Mouse (Mus musculus) adipocyte (in vitro differentiated cells): ENCODE results near the gene Spef2.

ENCODE experiments used
- DNase-seq: peaks from one replicate; pipeline ENCODE4 v3.0.0-alpha.2; 2016; ENCODE audit warnings: low spot score

Spef2 gene

DNA sequence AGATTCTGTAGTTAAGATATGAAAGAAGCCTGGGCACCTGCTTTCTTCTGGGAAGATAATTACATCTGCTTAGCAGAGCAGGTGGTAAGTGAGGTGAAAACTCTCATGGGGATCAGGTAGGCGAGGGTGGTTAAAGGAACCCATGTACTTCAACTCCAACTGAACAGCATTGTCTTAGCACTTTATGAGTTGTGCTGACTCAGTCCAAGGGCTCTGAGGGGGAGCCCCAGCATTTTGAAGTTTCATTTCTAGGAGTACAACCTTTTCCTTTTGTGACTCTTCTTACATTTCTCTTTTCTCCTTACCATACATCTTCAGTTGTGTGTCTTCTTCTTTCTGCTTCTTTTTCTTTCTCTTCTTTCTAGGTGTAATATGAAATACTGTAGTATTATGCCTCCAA lies 213.5 kb downstream of the Spef2 start:
- no peak for DNase-seq

DNA sequence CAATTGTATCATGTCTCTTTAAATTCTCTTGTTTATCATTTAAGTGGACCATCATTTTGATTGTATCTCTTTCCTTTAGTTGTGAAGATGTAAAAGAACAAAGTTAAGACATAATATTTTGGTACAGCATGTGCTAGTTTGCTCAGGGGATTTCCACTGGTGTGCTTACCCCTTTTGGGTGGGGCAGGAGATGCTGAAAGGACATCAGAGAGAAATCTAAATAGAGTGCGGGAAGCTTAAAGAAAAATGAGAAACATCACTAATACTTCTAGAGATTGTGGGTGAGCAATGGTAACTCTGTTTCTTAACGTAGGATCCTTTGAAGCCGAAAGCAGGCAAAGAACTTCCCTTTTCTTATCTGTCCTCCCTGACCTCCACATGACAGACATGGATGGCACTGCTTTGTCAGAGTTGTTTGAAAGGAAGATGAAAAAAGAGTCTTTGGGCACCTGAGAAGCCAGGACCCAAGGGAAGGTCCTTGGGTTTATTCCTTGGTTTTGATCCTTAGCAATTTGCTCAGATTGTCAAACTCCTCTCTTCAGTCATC lies 215.2 kb downstream of the Spef2 start:
- DNase-seq: no peak

DNA sequence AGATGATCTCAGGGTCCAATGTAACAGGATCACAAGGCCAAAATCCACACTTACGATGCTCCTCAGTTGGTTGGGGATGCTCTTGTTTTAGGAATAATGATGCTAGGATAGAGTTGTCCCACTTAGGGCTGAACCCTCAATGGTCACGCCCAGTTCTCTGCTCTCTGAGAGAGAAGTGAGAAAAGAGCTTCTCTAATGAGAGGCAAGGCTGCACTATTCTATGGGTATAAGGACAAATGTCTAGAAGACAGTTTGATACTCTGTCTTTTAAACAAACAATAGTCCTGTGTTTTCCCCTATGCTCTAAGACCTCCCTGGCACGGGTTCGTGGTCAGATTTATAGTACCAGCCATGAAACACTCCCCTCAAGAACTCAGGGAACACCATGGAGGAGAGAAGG lies 218.6 kb downstream of the Spef2 start, which contains the start of gene Il7r:
Gene Il7r (minus strand): TSS at position 101 of the 400 bp plus-strand sequence.
- DNase-seq: no peak

DNA sequence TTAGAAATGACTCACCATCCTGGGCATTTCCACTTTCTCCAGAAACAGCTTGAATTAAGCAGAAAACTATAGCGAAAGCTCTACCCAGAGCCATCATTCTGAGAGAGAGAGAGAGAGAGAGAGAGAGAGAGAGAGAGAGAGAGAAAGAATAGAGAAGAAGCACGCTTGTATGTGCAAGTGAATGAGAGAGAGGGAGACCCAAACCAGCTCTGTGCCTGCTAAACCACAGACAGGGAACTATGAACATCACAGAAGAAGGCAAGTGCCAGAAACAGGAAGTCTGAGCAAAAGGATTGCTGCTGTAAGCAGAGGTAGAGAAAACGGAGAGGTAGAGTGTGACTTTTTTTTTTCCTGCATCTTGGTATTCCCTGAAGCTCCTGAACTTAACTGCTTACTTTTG lies 219.0 kb downstream of the Spef2 start:
- DNase-seq: no peak
